Mouse (Mus musculus) embryo, embryonic 11 days (tissue): ENCODE measurements around the gene Ube2k.
"Not testable (repeated sequence)": the region's sequence is repeated elsewhere in the genome, so short reads cannot be mapped to it uniquely, and the experiment has no call there.

Source experiments
- DNase-seq: peaks from one replicate; pipeline ENCODE4 v3.0.0-alpha.2; 2015

Gene Ube2k

GRCm38 (mm10) chr5:65536751-65537419, at the start of gene Ube2k, which contains the start of gene Smim14:
Ube2k (plus strand) TSS chr5:65537233.
Smim14 (minus strand) TSS chr5:65537184.
- DNase-seq: peak; percentile 96

GRCm38 (mm10) chr5:65487381-65487780, 49.7 kb upstream of the Ube2k start:
- no peak for DNase-seq

- no peak for DNase-seq
Observed at GRCm38 (mm10) chr5:65488725-65489124, 48.3 kb upstream of the Ube2k start.

GRCm38 (mm10) chr5:65489830-65490229, 47.2 kb upstream of the Ube2k start:
- DNase-seq: no peak

- peak; percentile 84 for DNase-seq
Observed at GRCm38 (mm10) chr5:65491767-65492715, 45.0 kb upstream of the Ube2k start.

- DNase-seq: peak; percentile 93
Observed at GRCm38 (mm10) chr5:65492716-65493531, 44.1 kb upstream of the Ube2k start, which contains the start of gene Gm43552. Gm43552 (minus strand) TSS chr5:65492833.

GRCm38 (mm10) chr5:65500231-65500630, 36.8 kb upstream of the Ube2k start:
- DNase-seq: no peak

DNA sequence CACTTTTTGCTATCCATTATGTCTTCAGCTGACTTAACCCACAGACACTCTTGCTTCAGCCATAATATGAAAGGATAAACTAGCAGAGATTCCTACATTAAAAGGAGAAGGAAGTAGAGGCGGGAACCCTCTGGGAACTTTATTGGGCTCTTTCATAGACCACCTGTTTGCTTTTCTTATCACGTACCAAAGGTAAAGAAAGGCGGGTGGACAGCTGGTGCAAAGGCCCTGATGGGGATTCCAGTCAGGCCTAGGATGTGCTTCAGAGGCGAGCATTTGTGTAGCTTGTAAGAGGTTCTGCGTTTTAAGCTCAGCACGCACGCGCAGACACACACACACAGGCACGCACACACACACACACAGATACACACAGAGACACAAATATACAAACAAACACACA, 35.6 kb upstream of the Ube2k start:
- DNase-seq: no peak

DNA sequence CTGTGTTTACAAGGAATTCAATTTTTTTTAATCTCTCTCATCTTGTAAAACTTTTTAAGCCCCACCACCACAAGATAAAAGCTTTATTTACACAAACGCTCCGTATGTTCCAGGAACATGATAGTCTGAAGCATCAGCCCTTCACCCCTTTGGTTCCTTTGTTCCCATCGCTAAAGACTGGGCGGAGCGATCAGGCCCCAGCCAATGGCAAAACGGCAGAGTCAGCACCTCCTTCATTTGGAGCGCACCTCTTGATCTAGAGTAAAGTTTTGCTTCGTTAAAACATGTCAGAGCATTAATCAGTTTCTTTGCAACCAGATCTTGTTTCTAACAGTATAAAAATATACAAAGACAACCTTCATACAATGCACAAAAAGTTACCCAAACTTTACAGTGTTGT, 31.2 kb upstream of the Ube2k start:
- DNase-seq: peak; percentile 61

- no peak for DNase-seq
Observed at GRCm38 (mm10) chr5:65508395-65508794, 28.6 kb upstream of the Ube2k start.

DNA sequence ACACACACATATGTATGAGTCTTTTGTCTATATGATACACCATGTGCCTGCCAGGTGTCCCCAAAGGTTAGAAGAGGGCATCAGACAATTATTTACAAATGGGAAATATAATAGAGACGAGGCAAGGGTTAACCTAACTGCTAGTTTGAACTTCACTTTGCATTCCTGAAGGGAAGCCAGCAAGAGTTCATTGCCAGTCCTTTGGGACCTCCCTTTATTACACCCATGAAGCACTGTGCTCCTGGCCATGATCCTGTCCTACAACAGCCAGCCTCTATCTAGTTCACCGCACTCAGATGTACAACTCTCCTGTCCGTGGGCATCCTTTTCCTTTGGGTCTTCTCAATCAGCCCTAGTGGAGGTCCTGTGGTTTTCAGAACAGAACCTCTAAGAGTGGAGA, 23.5 kb upstream of the Ube2k start:
- DNase-seq: no peak

DNA sequence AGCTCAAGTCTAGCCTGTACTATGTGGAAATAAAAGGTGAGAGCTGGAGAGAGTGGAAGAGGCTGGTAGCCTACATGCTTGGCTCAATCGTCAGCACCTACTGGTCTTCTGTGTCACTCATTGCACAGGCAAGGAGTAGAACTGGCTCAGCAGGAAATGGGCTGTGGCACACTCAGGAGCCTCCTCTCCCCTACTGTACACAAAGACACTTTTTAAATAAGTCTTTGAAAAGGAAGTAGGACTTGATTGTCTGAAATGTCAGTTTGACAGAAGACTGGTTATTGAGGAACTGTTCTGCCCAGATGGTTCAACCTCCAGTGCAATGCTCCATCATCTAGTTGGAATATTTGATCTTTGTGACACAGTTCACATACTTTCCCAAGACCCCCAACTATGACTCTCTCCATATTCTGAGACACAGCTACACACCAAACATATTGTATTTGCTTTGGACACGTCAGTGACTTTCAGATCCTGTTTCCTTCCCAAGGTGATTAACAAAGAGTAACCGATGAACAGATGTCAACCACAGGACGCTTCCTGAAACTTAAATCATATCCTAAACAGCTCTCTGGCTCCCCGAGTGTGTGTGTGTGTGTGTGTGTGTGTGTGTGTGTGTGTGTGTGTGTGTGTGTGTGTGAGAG, 22.3 kb upstream of the Ube2k start:
- DNase-seq: no peak

DNA sequence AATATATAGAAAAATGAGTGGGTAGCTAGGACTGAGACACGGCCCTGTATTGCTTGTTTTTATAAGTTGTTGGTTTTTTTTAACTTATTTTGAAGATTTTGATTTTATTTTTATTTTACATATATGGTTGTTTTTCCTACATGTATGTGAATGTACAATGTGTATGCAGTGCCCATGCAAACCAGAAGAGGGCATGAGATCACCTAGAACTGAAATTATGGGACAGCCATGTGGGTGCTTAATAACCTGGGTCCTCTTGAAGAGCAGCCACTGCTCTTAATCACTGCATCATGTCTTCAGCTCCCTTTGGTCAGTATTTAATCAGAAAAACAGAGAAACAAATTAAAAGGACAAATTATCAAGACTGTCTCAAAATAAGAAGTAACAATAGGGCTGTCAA, 15.2 kb upstream of the Ube2k start:
- DNase-seq: no peak

DNA sequence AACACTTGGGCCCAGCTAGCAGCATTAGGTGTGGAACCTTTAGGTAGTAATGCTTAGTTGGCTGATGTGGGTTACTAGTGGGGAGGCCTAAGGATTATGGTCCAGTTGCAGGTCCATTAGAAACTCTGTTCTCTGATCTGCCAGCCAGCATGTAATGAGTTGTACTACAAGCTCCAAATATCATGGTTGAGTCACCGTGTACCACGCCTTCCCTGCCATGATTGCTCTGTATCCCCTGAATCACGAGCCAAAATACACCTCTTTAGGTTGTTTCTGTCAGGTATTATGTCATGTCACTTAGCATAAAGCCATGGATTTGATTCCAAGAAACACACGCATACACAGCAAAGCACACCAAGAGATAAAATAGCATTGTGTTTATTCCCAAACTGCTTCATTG, 12.2 kb upstream of the Ube2k start:
- no peak for DNase-seq

DNA sequence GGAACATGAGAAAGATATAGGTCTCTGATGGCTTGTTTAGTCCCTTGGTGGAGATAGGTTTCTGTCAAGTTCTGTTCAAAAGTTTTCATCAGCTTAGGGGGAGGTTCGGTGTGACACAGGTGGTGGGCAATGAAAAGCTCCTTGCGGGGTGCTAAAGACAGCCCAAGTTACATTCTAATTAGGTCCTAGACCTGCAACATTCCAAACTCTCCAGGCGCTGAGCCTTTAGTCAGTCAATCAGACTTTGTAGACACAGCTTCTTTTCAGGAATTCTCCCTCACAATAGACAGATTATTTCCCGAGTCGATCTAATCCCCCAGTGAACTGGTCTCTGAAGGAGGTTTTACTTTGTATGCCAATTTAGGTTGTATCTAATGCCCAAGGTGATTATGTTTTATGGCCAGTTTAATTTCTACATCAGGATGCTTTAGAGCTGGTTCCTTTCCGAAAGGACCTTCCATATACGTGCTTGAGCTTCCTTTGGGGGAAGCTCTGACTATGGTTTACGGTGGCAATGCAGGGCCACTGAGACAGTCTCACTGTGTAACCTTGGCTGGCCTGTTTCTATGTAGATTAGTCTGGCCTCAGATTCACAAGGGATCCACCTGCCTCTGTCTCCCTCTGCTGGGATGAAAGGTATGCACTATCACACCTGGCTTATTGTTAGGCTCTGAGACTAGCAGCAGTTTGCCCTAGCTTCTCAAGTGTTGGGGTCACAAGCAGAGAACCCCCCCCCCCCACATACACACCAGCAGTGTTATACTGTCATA, 11.2 kb upstream of the Ube2k start:
- peak; percentile 22 for DNase-seq

- no peak for DNase-seq
Observed at GRCm38 (mm10) chr5:65531283-65531682, 5.8 kb upstream of the Ube2k start.

DNA sequence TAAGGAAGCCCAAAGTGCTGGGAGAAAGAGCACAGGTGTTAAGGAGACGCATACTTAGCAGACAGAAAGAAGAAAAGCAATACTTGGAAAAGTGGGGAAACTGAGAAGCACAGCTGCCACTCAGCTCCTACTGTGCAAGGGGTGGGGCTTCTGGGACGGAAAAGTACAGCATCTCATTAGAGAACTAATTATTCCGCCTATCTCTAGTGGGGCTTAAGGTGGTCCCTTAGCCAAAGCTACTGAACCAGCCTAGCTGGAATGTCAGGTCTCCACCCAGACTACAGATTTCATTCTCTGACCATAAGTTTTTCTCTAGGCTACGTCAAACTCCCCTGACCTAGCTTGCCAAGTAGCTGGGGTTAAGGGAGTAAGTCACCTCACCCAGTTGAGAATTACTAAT, 2.5 kb upstream of the Ube2k start:
- no peak for DNase-seq

- peak; percentile 68 for DNase-seq
Observed at GRCm38 (mm10) chr5:65535457-65536067, 1.5 kb upstream of the Ube2k start.

DNA sequence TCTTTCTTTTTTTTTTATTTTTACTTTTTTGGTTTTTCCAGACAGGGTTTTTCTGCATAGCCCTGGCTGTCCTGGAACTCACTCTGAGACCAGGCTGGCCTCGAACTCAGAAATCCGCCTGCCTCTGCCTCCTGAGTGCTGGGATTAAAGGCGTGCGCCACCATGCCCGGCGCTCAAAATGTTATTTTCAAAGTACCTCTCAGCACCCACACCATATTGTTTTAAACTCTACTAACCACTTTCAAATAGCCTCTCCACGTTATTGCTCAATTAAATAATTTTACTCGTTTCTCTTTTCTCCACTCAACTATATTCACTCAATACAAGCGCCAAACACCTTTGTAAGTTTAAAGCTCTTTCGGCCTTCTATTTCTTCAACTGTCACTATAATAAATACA, 966 bp upstream of the Ube2k start:
- DNase-seq: not testable (repeated sequence)

DNA sequence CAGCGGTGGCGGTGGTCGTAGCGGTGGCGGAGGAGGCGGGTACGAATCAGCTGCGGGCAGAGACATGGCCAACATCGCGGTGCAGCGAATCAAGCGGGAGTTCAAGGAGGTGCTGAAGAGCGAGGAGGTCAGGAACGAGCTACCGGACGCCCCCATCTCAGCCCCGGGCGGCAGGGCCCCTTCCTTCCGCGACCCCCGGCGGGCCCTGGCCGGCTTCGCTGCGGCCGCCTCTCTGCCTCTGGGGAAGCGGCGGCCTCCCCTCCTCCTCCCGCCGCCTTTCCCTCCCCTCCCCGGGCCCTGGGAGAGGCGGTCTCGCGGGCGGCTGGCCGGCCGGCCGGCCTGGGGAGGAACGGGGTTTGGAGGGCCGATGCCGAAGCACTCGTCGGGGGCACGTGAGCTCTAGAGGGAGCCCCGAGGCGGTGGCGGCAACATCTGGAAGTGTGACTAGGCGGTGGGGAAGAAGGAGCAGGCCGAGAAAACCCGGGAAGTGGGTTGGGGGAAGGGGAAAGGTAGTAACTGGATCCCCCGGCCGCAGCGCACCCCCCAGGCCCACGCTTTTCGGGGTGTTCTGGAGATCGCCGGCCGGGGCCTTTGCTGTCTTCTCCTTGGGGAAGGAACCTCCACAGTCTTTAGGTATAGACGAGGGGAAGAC, 513 bp downstream of the Ube2k start:
- peak; percentile 84 for DNase-seq

DNA sequence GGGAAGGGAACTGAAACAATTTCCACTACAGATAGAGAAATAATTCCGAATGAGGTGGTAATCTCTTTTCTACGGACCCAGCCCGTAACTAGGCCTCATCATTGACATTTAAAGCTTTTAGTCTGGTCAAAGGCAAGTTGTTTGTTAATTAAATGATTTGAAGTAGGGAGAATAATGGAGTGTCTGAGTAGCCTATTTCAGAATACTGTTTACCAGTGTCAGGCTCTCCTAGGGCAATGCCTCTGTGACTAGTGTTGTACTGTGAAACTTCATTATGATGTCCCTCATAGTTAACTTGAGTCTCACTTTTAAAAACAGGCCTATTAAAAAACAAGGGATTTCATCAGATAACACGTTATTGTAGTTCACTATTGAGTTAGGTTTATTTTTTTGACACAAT, 1.1 kb downstream of the Ube2k start:
- no peak for DNase-seq
